Comparison of ENCODE assay signal across 16 mouse cellular contexts in genomic region chr12:49583849-49584248, GRCm38 (mm10).
"Had no signal": no experiment of that assay in that cellular context is flagged by ENCODE, and none has a peak within 500 bp of the region (broad histone marks: within the 10 kb centered on the region; RNA-seq: fewer than 3 reads in every experiment).

No protein-coding gene starts in this region.

- H3K27me3 ChIP-seq: neural tube, embryonic 13.5 days; neural tube, embryonic 15.5 days; stomach, embryonic 15.5 days had no signal

- DNase-seq: retina, postnatal 1 day; right cerebral cortex, adult 18-20 months; right cerebral cortex, postnatal 14 days; right cerebral cortex, postnatal 25 days; right cerebral cortex, postnatal 4 days; spleen, adult 18-20 months; thymus, adult 18-20 months; thymus, adult 2 months; thymus, postnatal 14 days; thymus, postnatal 25 days; thymus, postnatal 36 days; thymus, postnatal 4 days had no signal

- H3K9me3 ChIP-seq: neural tube, embryonic 13.5 days; neural tube, embryonic 15.5 days; stomach, embryonic 15.5 days had no signal

- H3K4me2 ChIP-seq: neural tube, embryonic 13.5 days; neural tube, embryonic 15.5 days; stomach, embryonic 15.5 days had no signal

- H3K36me3 ChIP-seq: neural tube, embryonic 13.5 days; neural tube, embryonic 15.5 days; stomach, embryonic 15.5 days had no signal

- H3K9ac ChIP-seq: neural tube, embryonic 13.5 days; neural tube, embryonic 15.5 days; stomach, embryonic 15.5 days had no signal

- H3K27ac ChIP-seq: neural tube, embryonic 13.5 days; neural tube, embryonic 15.5 days; stomach, embryonic 15.5 days; stomach, postnatal 0 days had no signal

- H3K4me3 ChIP-seq: neural tube, embryonic 13.5 days; neural tube, embryonic 15.5 days; stomach, embryonic 15.5 days had no signal

- H3K4me1 ChIP-seq: neural tube, embryonic 15.5 days; stomach, embryonic 15.5 days had no signal
